Mouse (Mus musculus): ENCODE data around the gene Spen. TPM values are rescaled to one million over a fixed set of nuclear protein-coding genes. Genes with fewer than 3 reads are reported as not detected.

Gene Spen
- polyA plus RNA-seq, 1 experiment from 2014 or later, result 6.2 TPM

DNA sequence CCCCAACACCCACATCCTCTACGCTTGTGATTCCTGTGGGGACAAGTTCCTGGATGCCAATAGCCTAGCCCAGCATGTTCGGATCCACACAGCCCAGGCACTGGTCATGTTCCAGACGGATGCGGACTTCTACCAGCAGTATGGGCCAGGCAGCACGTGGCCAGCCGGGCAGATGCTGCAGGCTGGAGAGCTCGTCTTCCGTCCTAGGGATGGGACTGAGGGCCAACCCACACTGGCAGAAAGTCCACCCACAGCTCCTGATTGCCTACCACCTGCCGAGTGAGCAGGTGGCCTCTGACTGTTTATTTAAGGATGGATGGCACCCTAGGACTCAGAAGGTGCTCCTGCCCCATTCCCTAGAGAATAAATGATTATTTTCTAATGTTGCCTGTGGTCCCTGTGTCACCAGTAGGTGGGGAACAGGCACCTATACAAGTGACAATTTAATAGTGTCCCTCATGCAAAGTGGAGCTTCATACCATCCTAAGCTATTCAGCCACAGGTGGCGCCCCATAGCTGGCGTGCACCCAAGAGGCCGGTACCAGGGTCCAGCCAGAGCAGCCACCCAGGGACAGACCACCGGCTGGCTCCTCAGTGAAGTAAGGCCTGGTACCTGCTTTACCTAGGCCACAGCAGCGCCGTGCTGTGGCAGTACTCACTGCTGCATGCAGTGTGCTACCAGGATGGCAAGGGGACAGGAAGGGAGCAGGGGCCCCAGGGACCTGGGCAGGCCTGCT lies 71.4 kb downstream of the Spen start:
- H3K9ac ChIP-seq (ENCODE audit: low read depth, low read length), result no peak overlapping the region
- H3K4me1 ChIP-seq (replicated peaks; ENCODE audit: insufficient read depth, low read length), result no peaks in the 10 kb centered on the region
- TF ChIP-seq CTCF (IDR thresholded peaks at IDR 0.05; ENCODE audit: low read depth), result peak; percentile 36; the same call in 1 of the 2 replicates
- DNase-seq (ENCODE audit: low spot score), result no peak
- H3K27ac ChIP-seq, result no peak overlapping the region
- WGBS, result 88% methylated on average over 15 of the region's 15 CpGs
- H3K36me3 ChIP-seq (ENCODE audit: insufficient read depth, low read length), result peaks cover 79% of the 10 kb centered on the region
- H3K4me2 ChIP-seq (ENCODE audit: low read length), result no peak overlapping the region
- no peak overlapping the region for H3K4me3 ChIP-seq (replicated peaks; ENCODE audit: low read depth, low read length)
- no peaks in the 10 kb centered on the region for H3K9me3 ChIP-seq (replicated peaks; ENCODE audit: low read length)
- ATAC-seq (replicated peaks; ENCODE audit: low FRiP score, low read depth), result no peak
- no peaks in the 10 kb centered on the region for H3K27me3 ChIP-seq (ENCODE audit: insufficient read depth, low read length)

DNA sequence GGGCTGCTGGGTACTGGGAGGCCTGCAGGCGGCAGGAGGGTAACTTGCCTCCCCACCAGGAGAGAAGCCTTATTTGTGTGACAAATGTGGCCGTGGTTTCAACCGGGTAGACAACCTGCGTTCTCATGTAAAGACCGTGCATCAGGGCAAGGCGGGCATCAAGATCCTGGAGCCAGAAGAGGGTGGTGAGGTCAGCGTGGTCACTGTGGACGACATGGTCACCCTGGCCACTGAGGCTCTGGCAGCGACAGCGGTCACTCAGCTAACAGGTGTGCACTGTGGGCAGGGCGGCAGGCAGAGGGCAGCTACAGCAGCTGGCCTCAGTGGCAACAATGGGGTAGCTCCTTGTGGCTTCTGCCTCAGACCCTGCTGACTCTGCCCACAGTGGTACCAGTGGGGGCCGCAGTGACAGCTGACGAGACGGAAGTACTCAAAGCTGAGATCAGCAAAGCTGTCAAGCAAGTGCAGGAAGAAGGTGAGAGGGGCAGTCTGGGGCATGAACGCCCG lies 72.1 kb downstream of the Spen start:
- Histone ChIP-seq H3K27ac (no peak overlapping the region), H3K36me3 (ENCODE audit: insufficient read depth, low read length) (peaks cover 73% of the 10 kb centered on the region), H3K9me3 (replicated peaks; ENCODE audit: low read length) (no peaks in the 10 kb centered on the region), H3K9ac (ENCODE audit: low read depth, low read length) (no peak overlapping the region), H3K4me2 (ENCODE audit: low read length) (no peak overlapping the region), H3K4me1 (replicated peaks; ENCODE audit: insufficient read depth, low read length) (no peaks in the 10 kb centered on the region), H3K4me3 (replicated peaks; ENCODE audit: low read depth, low read length) (no peak overlapping the region), H3K27me3 (ENCODE audit: insufficient read depth, low read length) (no peaks in the 10 kb centered on the region)
- no peak for TF ChIP-seq CTCF (IDR thresholded peaks at IDR 0.05; ENCODE audit: low read depth)
- ATAC-seq (replicated peaks; ENCODE audit: low FRiP score, low read depth), result no peak
- 88% methylated on average over 16 of the region's 16 CpGs for WGBS
- no peak for DNase-seq (ENCODE audit: low spot score)

DNA sequence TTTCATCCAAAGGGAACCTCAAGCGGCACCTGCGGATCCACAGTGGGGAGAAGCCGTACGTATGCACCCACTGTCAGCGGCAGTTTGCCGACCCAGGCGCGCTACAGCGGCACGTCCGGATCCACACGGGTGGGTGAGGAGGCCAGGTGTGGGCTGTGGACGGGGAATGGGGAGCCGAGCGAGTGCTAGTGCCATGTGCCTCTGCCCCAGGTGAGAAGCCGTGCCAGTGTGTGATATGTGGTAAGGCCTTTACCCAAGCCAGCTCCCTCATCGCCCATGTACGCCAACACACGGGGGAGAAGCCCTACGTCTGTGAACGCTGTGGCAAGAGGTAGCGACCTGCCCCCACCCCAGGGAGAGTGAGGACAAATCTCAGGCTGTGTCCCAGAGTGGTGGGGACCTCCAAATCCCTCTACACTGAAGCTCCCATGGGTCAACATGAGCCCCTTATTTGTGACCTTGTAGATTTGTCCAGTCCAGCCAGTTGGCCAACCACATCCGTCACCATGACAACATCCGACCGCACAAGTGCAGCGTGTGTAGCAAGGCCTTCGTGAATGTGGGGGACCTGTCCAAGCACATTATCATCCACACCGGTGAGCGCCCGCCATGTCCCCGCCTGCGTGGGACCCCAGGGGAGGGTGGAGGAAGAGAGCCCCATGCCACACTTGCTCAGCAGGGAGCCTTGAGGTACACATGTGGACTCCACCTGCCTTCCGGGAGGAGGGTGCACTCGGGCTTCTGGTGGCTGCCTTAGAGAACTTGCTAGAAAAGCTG lies 72.7 kb downstream of the Spen start:
- H3K4me3 ChIP-seq (replicated peaks; ENCODE audit: low read depth, low read length), result no peak overlapping the region
- H3K36me3 ChIP-seq (ENCODE audit: insufficient read depth, low read length), result peaks cover 70% of the 10 kb centered on the region
- no peak for DNase-seq (ENCODE audit: low spot score)
- no peaks in the 10 kb centered on the region for H3K9me3 ChIP-seq (replicated peaks; ENCODE audit: low read length)
- H3K27ac ChIP-seq, result no peak overlapping the region
- WGBS, result 83% methylated on average over 34 of the region's 34 CpGs
- no peak overlapping the region for H3K9ac ChIP-seq (ENCODE audit: low read depth, low read length)
- ATAC-seq (replicated peaks; ENCODE audit: low FRiP score, low read depth), result no peak
- no peaks in the 10 kb centered on the region for H3K4me1 ChIP-seq (replicated peaks; ENCODE audit: insufficient read depth, low read length)
- H3K4me2 ChIP-seq (ENCODE audit: low read length), result no peak overlapping the region
- TF ChIP-seq CTCF (IDR thresholded peaks at IDR 0.05; ENCODE audit: low read depth), result no peak
- H3K27me3 ChIP-seq (ENCODE audit: insufficient read depth, low read length), result no peaks in the 10 kb centered on the region

DNA sequence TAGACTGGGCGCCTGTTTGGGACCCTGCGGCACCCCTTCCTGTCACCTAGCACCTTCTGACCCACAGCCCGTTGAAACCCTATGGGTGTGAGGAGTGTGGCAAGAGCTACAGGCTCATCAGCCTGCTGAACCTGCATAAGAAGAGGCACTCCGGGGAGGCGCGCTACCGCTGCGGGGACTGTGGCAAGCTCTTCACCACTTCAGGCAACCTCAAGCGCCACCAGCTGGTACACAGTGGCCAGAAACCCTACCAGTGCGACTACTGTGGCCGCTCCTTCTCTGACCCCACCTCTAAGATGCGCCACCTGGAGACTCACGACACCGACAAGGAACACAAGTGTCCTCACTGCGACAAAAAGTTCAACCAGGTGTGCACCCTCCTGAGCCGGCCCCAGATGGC lies 73.7 kb downstream of the Spen start:
- Histone ChIP-seq H3K4me3 (replicated peaks; ENCODE audit: low read depth, low read length) (no peak overlapping the region), H3K9me3 (replicated peaks; ENCODE audit: low read length) (no peaks in the 10 kb centered on the region), H3K36me3 (ENCODE audit: insufficient read depth, low read length) (peaks cover 64% of the 10 kb centered on the region), H3K27ac (no peak overlapping the region), H3K9ac (ENCODE audit: low read depth, low read length) (no peak overlapping the region), H3K4me2 (ENCODE audit: low read length) (no peak overlapping the region), H3K4me1 (replicated peaks; ENCODE audit: insufficient read depth, low read length) (no peaks in the 10 kb centered on the region), H3K27me3 (ENCODE audit: insufficient read depth, low read length) (no peaks in the 10 kb centered on the region)
- no peak for TF ChIP-seq CTCF (IDR thresholded peaks at IDR 0.05; ENCODE audit: low read depth)
- ATAC-seq (replicated peaks; ENCODE audit: low FRiP score, low read depth) (no peak), DNase-seq (ENCODE audit: low spot score) (no peak)
- WGBS, result 82% methylated on average over 16 of the region's 16 CpGs

DNA sequence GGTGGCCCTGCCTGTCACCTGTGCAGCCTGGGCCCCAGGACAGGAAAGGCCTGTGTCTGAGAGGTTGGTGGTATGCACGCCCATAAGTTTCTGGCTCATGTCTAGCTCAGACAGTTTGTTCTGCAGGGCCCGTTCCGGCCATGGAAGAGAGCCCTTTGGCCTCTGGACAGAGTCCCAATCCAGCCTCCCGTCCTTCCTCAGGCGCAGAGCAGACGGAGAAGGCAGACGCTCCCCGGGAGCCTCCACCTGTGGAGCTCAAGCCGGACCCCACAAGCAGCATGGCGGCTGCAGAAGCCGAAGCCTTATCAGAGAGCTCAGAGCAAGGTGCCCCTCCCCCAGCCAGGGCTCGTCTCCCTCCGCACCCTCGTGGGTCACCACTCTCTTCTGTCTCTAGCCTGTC lies 74.9 kb downstream of the Spen start:
- H3K4me2 ChIP-seq (ENCODE audit: low read length), result no peak overlapping the region
- peaks cover 52% of the 10 kb centered on the region for H3K36me3 ChIP-seq (ENCODE audit: insufficient read depth, low read length)
- ATAC-seq (replicated peaks; ENCODE audit: low FRiP score, low read depth) (no peak), DNase-seq (ENCODE audit: low spot score) (no peak)
- H3K4me3 ChIP-seq (replicated peaks; ENCODE audit: low read depth, low read length), result no peak overlapping the region
- H3K9me3 ChIP-seq (replicated peaks; ENCODE audit: low read length), result no peaks in the 10 kb centered on the region
- no peak overlapping the region for H3K27ac ChIP-seq
- no peak for TF ChIP-seq CTCF (IDR thresholded peaks at IDR 0.05; ENCODE audit: low read depth)
- H3K4me1 ChIP-seq (replicated peaks; ENCODE audit: insufficient read depth, low read length), result 0 out of 2 replicates have a peak, but pooled peaks cover 2% of the 10 kb centered on the region
- no peak overlapping the region for H3K9ac ChIP-seq (ENCODE audit: low read depth, low read length)
- H3K27me3 ChIP-seq (ENCODE audit: insufficient read depth, low read length), result no peaks in the 10 kb centered on the region
- WGBS, result 75% methylated on average over 14 of the region's 14 CpGs

DNA sequence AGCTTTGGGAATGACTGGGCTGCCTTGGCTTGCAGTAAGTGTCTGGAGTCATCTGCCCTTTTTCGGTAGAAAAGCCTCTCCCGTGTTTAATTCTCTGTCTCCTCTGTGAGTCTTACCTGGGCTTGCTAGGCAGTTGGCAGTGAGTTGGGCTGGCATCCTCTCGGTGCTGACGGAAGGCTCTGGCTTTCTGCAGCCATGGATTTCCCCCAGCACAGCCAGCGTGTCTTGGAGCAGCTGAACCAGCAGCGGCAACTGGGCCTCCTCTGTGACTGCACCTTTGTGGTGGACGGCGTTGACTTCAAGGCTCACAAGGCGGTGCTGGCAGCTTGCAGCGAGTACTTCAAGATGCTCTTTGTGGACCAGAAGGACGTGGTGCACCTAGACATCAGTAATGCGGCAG lies 76.8 kb downstream of the Spen start:
- no peak overlapping the region for H3K27ac ChIP-seq
- H3K4me1 ChIP-seq (replicated peaks; ENCODE audit: insufficient read depth, low read length), result peaks cover 8% of the 10 kb centered on the region; the same call in 1 of the 2 replicates
- H3K9ac ChIP-seq (ENCODE audit: low read depth, low read length), result no peak overlapping the region
- ATAC-seq (replicated peaks; ENCODE audit: low FRiP score, low read depth) (no peak), DNase-seq (ENCODE audit: low spot score) (no peak)
- no peaks in the 10 kb centered on the region for H3K27me3 ChIP-seq (ENCODE audit: insufficient read depth, low read length)
- no peak for TF ChIP-seq CTCF (IDR thresholded peaks at IDR 0.05; ENCODE audit: low read depth)
- no peak overlapping the region for H3K4me3 ChIP-seq (replicated peaks; ENCODE audit: low read depth, low read length)
- no peaks in the 10 kb centered on the region for H3K9me3 ChIP-seq (replicated peaks; ENCODE audit: low read length)
- no peak overlapping the region for H3K4me2 ChIP-seq (ENCODE audit: low read length)
- H3K36me3 ChIP-seq (ENCODE audit: insufficient read depth, low read length), result peaks cover 39% of the 10 kb centered on the region
- WGBS, result 85% methylated on average over 12 of the region's 12 CpGs
